In genomic region chr8:7827811-7828210, GRCm38 (mm10) we compare ENCODE assay signal across 25 mouse cellular contexts.
A peak's percentile ranks its signal among the peaks of the same experiment; 100 is the strongest.
DNase-seq lines count a peak whose midpoint lies in the region; TF ChIP-seq lines count a peak whose summit lies in the region.
"Had no signal": no experiment of that assay in that cellular context is flagged by ENCODE, and none has a peak within 500 bp of the region (broad histone marks: within the 10 kb centered on the region; RNA-seq: fewer than 3 reads in every experiment).

No protein-coding gene starts in this region.

- DNase-seq in gastrocnemius, postnatal 14 days: peak; percentile 3
- no peak for DNase-seq in gastrocnemius, adult 2 months
- DNase-seq in lung, postnatal 10 days: peak; percentile 23
- DNase-seq in lung, postnatal 25 days (ENCODE audit: low spot score): no peak
- DNase-seq in fibroblast of lung, adult 2 months (ENCODE audit: low read depth): peak; percentile 7
- DNase-seq in spleen, postnatal 4 days (ENCODE audit: low spot score in 2 of 2): no peak
- no peak for DNase-seq in right cerebral cortex, adult 18-20 months
- no peak for DNase-seq in cerebellum, postnatal 4 days (ENCODE audit: low spot score in 2 of 2)
- DNase-seq: adrenal gland, postnatal 10 days; adrenal gland, postnatal 36 days; B cell, adult 2 months; cerebellum, adult 18-20 months; cerebellum, adult 9-10 months; cerebellum, postnatal 14 days; forebrain, postnatal 0 days; gastrocnemius, postnatal 36 days; heart, postnatal 14 days; kidney, adult 11 months had no signal

- TF ChIP-seq CTCF in gastrocnemius, adult 2 months (IDR thresholded peaks at IDR 0.05): no peak

- no peak overlapping the region for H3K27ac ChIP-seq in gastrocnemius, adult 2 months
- H3K27ac ChIP-seq: embryonic facial prominence, embryonic 12.5 days; embryonic facial prominence, embryonic 15.5 days; forebrain, embryonic 13.5 days; heart, embryonic 13.5 days; hindbrain, embryonic 12.5 days; hindbrain, embryonic 15.5 days; intestine, embryonic 15.5 days had no signal

- intact Hi-C loops in gastrocnemius, postnatal 14 days (cut with DNase I; ENCODE audit: low total_unique reads): no loop called here
- intact Hi-C loops in gastrocnemius, adult 2 months (cut with DNase I): no loop called here

- no peak overlapping the region for H3K4me3 ChIP-seq in gastrocnemius, adult 2 months
- H3K4me3 ChIP-seq: embryonic facial prominence, embryonic 12.5 days; embryonic facial prominence, embryonic 15.5 days; forebrain, embryonic 13.5 days; heart, embryonic 13.5 days; hindbrain, embryonic 12.5 days; hindbrain, embryonic 15.5 days; intestine, embryonic 15.5 days had no signal

Comparison
In these comparisons a context has a peak if more than half of its experiments do, and no peak if none do; other contexts are left out.
1. DNase-seq: peak in gastrocnemius, postnatal 14 days (single experiment), lung, postnatal 10 days (single experiment) and fibroblast of lung, adult 2 months (single experiment); none in gastrocnemius, adult 2 months (single experiment), lung, postnatal 25 days (single experiment), spleen, postnatal 4 days (0 of 2), right cerebral cortex, adult 18-20 months (single experiment) and cerebellum, postnatal 4 days (0 of 2).